Mouse (Mus musculus): ENCODE results near the gene Cd96.

DNA sequence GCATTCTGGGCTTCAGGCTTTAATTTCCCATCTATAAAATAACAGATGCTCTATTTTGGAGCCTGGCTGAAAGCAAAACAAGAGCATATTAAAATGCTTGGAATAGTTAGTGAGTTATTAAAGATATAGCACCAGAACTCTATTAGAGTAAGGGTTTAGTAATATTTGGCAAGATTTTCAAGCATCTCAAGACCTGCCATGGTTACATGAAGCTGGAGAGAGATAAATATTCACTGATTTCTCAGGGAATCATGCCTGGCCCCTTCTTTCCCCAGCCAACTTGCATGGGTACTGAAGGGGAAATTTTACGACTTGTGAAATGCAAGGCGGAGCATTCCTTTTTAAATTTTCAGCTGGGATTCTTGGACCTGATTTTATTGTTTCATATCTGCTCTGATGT, 27.1 kb downstream of the Cd96 start:
- TF ChIP-seq CTCF (IDR thresholded peaks at IDR 0.05; ENCODE audit: low read depth, low read length) (no peak), POLR2A (IDR thresholded peaks at IDR 0.05; ENCODE audit: extremely low read depth, insufficient read depth, low read length) (no peak)
